Mouse (Mus musculus) spleen, adult 2 months (tissue): ENCODE measurements around the gene Wdr35. TPM values are rescaled to one million over a fixed set of nuclear protein-coding genes. Genes with fewer than 3 reads are reported as not detected.

Experiments used
- DNase-seq, 2 experiments: peaks; one replicate each; pipeline versions ENCODE4 v3.0.0 to v3.0.0-alpha.2; 2012 to 2021; ENCODE audit warnings: low spot score in 2 of 2, low read depth in 1 of 2
- H3K27ac ChIP-seq: fragments of 200-500 bp; 2 replicates; pipeline ENCODE4 v1.5.1; 2012; ENCODE audit warnings: low read length, inconsistent platforms; ENCODE audit not compliant: insufficient read depth
- H3K27me3 ChIP-seq: fragments of 200-500 bp; 2 replicates; pipeline ENCODE4 v1.6.1; 2012; ENCODE audit warnings: mild to moderate bottlenecking, moderate library complexity, low read length, inconsistent platforms; ENCODE audit not compliant: control insufficient read depth, insufficient read depth
- H3K36me3 ChIP-seq: fragments of 200-500 bp; 2 replicates; pipeline ENCODE4 v1.6.1; 2012; ENCODE audit warnings: mild to moderate bottlenecking, low read length, inconsistent platforms; ENCODE audit not compliant: control insufficient read depth, insufficient read depth
- H3K4me1 ChIP-seq: fragments of 200-500 bp; 2 replicates; pipeline ENCODE4 v1.6.1; 2011; ENCODE audit warnings: inconsistent platforms; ENCODE audit not compliant: control insufficient read depth, insufficient read depth, insufficient read length
- H3K4me3 ChIP-seq: fragments of 200-500 bp; 2 replicates; pipeline ENCODE4 v1.5.1; 2011; ENCODE audit warnings: mild to moderate bottlenecking, inconsistent platforms; ENCODE audit not compliant: insufficient read depth, insufficient read length; ENCODE audit errors: extremely low read depth
- CTCF ChIP-seq: fragments of 200-500 bp; IDR thresholded peaks from 2 replicates; pipeline ENCODE4 v1.5.1; 2011; ENCODE audit warnings: mild to moderate bottlenecking, inconsistent platforms; ENCODE audit not compliant: insufficient read depth, insufficient read length, insufficient replicate concordance; ENCODE audit errors: extremely low read depth
- POLR2A ChIP-seq: fragments of 200-500 bp; IDR thresholded peaks from 2 replicates; pipeline ENCODE4 v1.6.1; 2011; ENCODE audit warnings: low read depth, low read length, inconsistent platforms
- WGBS: fragments of 180-500 bp; shearing (Covaris S2); methylation state at CpG from one replicate; pipeline ENCODE4 v1.1.7; 2018; 5-methylcytosine and 5-hydroxymethylcytosine counted together
- polyA plus RNA-seq: library from polyadenylated mRNA; depleted of rRNA; stranded (reverse); fragments of >200 nt; gene quantifications from 2 replicates; pipeline ENCODE4 v1.2.3, GENCODE M21; 2012; rRNA removed

Wdr35 gene
- polyA plus RNA-seq, 1 experiment: 0.36 TPM

DNA sequence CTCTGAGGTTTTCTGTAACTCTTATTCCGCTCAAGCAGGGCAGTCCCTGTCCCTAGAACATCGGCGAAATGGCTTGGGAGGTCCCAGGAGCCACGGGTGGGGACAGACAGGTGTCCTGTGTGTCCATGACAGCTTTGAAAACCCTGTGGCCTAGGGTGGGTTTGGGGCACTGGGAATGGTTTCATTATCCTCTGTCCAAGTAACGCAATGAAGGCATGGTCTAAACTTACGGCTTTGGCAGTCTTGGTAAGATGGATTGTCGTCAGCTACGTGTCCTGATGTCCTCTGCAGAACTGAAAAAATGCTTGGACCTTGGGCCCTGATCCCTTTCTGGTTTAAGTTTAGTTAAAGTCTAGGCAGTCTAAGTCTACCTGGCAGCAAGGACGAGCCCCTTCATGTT is 86.3 kb downstream of the Wdr35 start:
- no peak for DNase-seq
- Histone ChIP-seq H3K4me1 (no peaks in the 10 kb centered on the region), H3K36me3 (no peaks in the 10 kb centered on the region), H3K27ac (no peak overlapping the region), H3K27me3 (no peaks in the 10 kb centered on the region), H3K4me3 (no peak overlapping the region)
- 92% methylated on average over 9 of the region's 9 CpGs for WGBS
- no peak for TF ChIP-seq CTCF
- TF ChIP-seq POLR2A: no peak

DNA sequence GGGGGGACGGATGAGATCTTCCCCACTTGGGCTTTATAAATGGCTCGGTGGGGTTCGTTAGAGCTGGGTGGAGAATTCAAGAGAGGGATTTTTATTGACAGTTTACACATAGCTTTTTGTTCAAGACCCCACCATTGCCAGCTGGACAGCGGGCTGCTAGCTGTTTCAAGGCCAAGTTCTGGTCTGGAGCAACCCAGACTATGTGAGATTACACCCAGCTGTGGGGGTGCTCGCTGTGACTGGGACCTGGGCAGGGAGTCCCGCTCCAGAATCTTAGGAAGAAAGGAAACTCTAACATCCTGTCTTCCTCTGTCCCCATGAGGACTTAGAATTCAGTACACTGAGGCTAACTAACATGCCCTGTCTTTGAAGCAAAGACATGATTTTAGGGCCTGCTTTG is 89.9 kb downstream of the Wdr35 start:
- TF ChIP-seq POLR2A (no peak), CTCF (no peak)
- Histone ChIP-seq H3K4me1 (no peaks in the 10 kb centered on the region), H3K27ac (no peak overlapping the region), H3K27me3 (no peaks in the 10 kb centered on the region), H3K4me3 (no peak overlapping the region), H3K36me3 (no peaks in the 10 kb centered on the region)
- 82% methylated on average over 6 of the region's 6 CpGs for WGBS
- DNase-seq: no peak

DNA sequence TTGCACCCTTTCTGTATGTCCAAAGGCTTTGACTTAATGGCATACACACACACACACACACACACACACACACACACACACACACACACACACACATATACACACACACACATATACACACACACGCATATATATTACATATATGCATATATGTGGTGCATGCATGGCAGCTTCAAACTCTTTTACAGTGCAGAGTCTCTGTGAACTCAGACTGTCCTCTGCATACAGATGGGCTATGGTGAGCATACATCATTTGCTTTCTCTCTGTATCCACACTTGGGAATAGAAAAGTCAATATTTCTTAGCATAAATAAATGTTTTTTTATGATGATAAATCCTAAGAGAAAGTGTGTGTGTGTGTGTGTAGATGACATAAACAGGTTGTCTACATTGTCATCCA is 97.4 kb downstream of the Wdr35 start:
- no peak for TF ChIP-seq POLR2A
- no peak for TF ChIP-seq CTCF
- Histone ChIP-seq H3K4me1 (no peaks in the 10 kb centered on the region), H3K27me3 (no peaks in the 10 kb centered on the region), H3K4me3 (no peak overlapping the region), H3K27ac (no peak overlapping the region), H3K36me3 (no peaks in the 10 kb centered on the region)
- no peak for DNase-seq
- 81% methylated on average over 1 of the region's 1 CpGs for WGBS

DNA sequence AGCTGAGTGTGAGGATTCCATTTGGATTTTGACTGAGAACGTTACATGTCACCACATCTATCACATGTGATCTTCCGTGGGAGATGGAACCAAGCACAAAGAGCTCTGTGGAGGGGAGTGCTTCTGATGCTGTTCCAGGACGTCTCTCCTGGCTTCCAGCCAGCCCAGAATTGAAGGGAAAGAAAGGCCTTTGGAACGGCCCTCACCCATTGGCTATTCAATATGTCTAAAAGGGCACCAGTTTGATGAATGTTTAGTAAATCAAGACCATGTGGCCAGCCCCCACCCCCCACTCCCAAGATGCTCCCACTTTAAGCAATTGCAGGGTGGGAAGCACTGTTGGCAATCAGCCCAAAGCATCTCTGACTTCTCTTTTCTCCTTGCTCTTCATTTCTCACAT is 97.8 kb downstream of the Wdr35 start:
- Histone ChIP-seq H3K27ac (no peak overlapping the region), H3K4me1 (no peaks in the 10 kb centered on the region), H3K36me3 (no peaks in the 10 kb centered on the region), H3K4me3 (no peak overlapping the region), H3K27me3 (no peaks in the 10 kb centered on the region)
- no peak for DNase-seq
- no peak for TF ChIP-seq POLR2A
- TF ChIP-seq CTCF: no peak
- WGBS: 77% methylated on average over 4 of the region's 4 CpGs

DNA sequence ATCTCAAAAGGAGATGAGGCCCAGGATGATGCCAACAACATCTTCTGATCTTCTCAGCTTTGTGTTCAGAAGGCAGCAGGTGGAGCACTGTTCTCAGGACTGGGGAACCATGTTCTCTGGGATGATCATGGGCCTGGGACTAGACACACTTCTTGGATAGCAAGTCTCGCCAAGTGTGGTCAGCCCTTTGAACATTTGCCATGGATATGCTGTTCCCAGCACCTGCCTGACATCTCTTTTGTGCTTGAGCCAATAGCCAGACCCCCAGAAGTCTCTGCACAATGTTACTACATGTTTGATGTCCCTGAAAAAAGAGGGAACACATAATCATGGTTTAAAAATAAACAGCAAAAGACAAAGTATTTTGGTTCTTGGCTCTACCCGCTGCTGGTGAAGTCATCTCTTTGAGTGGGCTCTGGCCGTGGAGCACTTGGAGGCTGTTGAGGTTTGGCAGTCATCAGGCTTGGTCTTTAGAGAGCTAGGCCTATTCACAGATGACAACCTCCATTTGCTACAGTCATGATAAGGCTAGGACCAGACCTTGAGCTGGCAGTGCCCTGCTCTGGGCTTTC is 103.9 kb downstream of the Wdr35 start:
- WGBS: 89% methylated on average over 3 of the region's 3 CpGs
- Histone ChIP-seq H3K4me3 (no peak overlapping the region), H3K27me3 (no peaks in the 10 kb centered on the region), H3K36me3 (no peaks in the 10 kb centered on the region), H3K27ac (no peak overlapping the region), H3K4me1 (no peaks in the 10 kb centered on the region)
- TF ChIP-seq CTCF (no peak), POLR2A (no peak)
- no peak for DNase-seq

Other genes starting within 250 kb of the Wdr35 start
- 12.9 and 14.6 TPM in 2 replicates for gene Sdc1, start 202.6 kb upstream of the Wdr35 start, polyA plus RNA-seq
- gene Laptm4a, start 52.2 kb upstream of the Wdr35 start, polyA plus RNA-seq: 81.9 and 88.2 TPM in 2 replicates
- 0.04 TPM in 1 of 2 replicates, not detected in the other for gene Matn3, start 26.0 kb upstream of the Wdr35 start, polyA plus RNA-seq
- 7.1 and 7.7 TPM in 2 replicates for gene Ttc32, start 56.1 kb downstream of the Wdr35 start, polyA plus RNA-seq